Mouse (Mus musculus) cerebellum, adult 8-10 months (tissue): ENCODE data around the gene Arhgap33.
A peak's percentile ranks its signal among the peaks of the same experiment; 100 is the strongest.
"Not testable (repeated sequence)": the region's sequence is repeated elsewhere in the genome, so short reads cannot be mapped to it uniquely, and the experiment has no call there.

Experiments used
- DNase-seq: peaks from one replicate; pipeline ENCODE4 v3.0.0; 2022

Arhgap33 gene

DNA sequence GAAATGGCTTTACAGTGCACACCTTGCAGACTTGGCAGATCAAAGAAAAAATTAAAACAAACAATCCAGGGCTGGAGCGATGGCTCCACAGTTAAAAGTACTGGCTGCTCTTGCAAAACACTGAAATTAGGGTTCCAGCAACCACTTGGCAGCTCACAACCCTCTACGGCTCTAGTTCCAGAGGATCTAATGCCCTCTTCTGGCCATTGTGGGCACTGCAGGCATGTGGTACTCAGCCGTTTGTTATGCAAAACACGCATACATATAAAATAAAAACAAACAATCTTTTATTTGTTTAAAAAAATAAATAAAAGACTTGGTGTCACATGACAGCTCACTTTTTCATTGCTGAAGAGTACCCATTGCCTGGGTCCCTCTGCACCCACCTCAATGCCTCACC is 42.1 kb downstream of the Arhgap33 start:
- peak; percentile 86 for DNase-seq

- no peak for DNase-seq
Measured at GRCm38 (mm10) chr7:30490957-30491307, 43.9 kb downstream of the Arhgap33 start.

GRCm38 (mm10) chr7:30490251-30490956 is 44.5 kb downstream of the Arhgap33 start:
- peak; percentile 48 for DNase-seq

- DNase-seq = no peak
Measured at GRCm38 (mm10) chr7:30484250-30484649, 50.6 kb downstream of the Arhgap33 start.

- no peak for DNase-seq
Measured at GRCm38 (mm10) chr7:30477415-30478381, 57.2 kb downstream of the Arhgap33 start.

- not testable (repeated sequence) for DNase-seq
Measured at GRCm38 (mm10) chr7:30476136-30476535, 58.7 kb downstream of the Arhgap33 start.

GRCm38 (mm10) chr7:30474999-30475398 is 59.9 kb downstream of the Arhgap33 start:
- DNase-seq = no peak

- no peak for DNase-seq
Measured at GRCm38 (mm10) chr7:30472411-30472810, 62.4 kb downstream of the Arhgap33 start.
